Mouse (Mus musculus) CH12.LX (cell line): Measurements from ENCODE around the gene Glrp1.

Experiments
- CTCF ChIP-seq, 2 experiments: IDR thresholded peaks in 1 of 2; conservative IDR thresholded peaks in 1 of 2; 2 replicates each; pipeline ENCODE4 v1.5.1; 2011 to 2012; ENCODE audit warnings: low read depth in 2 of 2, low read length in 2 of 2, improper control_type of control experiment in 1 of 2, inconsistent platforms in 1 of 2, mild to moderate bottlenecking in 1 of 2, moderate library complexity in 1 of 2
- ELF1 ChIP-seq: IDR thresholded peaks from 2 replicates; pipeline ENCODE4 v1.6.1; 2014; ENCODE audit warnings: low read depth, mild to moderate bottlenecking, inconsistent platforms, low read length, improper control_type of control experiment
- EP300 ChIP-seq: IDR thresholded peaks from 2 replicates; pipeline ENCODE4 v1.6.1; 2011; ENCODE audit warnings: low read length, improper control_type of control experiment
- KAT2A ChIP-seq: IDR thresholded peaks from 2 replicates; pipeline ENCODE4 v1.6.1; 2012; ENCODE audit warnings: low read length, improper control_type of control experiment, inconsistent platforms; ENCODE audit not compliant: insufficient replicate concordance
- MAX ChIP-seq: IDR thresholded peaks from 2 replicates; pipeline ENCODE4 v1.6.1; 2011; ENCODE audit warnings: low read length, improper control_type of control experiment
- MAZ ChIP-seq: IDR thresholded peaks from 2 replicates; pipeline ENCODE4 v1.6.1; 2012; ENCODE audit warnings: low read depth, mild to moderate bottlenecking, inconsistent platforms, low read length, improper control_type of control experiment, moderate library complexity
- MEF2A ChIP-seq: IDR thresholded peaks from 2 replicates; pipeline ENCODE4 v1.6.1; 2014; ENCODE audit warnings: low read depth, mild to moderate bottlenecking, inconsistent platforms, low read length, improper control_type of control experiment, borderline replicate concordance
- MYC ChIP-seq: IDR thresholded peaks from 2 replicates; pipeline ENCODE4 v1.6.1; 2011; ENCODE audit warnings: low read depth, mild to moderate bottlenecking, improper control_type of control experiment, low read length
- NELFE ChIP-seq: IDR thresholded peaks from 2 replicates; pipeline ENCODE4 v1.6.1; 2011; ENCODE audit warnings: low read depth, low read length, improper control_type of control experiment
- NRF1 ChIP-seq: IDR thresholded peaks from 2 replicates; pipeline ENCODE4 v1.6.1; 2014; ENCODE audit warnings: low read depth, mild to moderate bottlenecking, inconsistent platforms, low read length, improper control_type of control experiment, moderate library complexity
- POLR2A ChIP-seq: IDR thresholded peaks from 2 replicates; pipeline ENCODE4 v1.6.1; 2011; ENCODE audit warnings: low read depth, mild to moderate bottlenecking, improper control_type of control experiment, low read length
- RAD21 ChIP-seq: IDR thresholded peaks from 2 replicates; pipeline ENCODE4 v1.6.1; 2011; ENCODE audit warnings: low read depth, mild to moderate bottlenecking, low read length, improper control_type of control experiment, moderate library complexity
- SMC3 ChIP-seq: IDR thresholded peaks from 2 replicates; pipeline ENCODE4 v1.6.1; 2011; ENCODE audit warnings: low read depth, low read length, improper control_type of control experiment
- UBTF ChIP-seq: IDR thresholded peaks from 2 replicates; pipeline ENCODE4 v1.6.1; 2012; ENCODE audit warnings: low read depth, mild to moderate bottlenecking, inconsistent platforms, low read length, improper control_type of control experiment, moderate library complexity

DNA sequence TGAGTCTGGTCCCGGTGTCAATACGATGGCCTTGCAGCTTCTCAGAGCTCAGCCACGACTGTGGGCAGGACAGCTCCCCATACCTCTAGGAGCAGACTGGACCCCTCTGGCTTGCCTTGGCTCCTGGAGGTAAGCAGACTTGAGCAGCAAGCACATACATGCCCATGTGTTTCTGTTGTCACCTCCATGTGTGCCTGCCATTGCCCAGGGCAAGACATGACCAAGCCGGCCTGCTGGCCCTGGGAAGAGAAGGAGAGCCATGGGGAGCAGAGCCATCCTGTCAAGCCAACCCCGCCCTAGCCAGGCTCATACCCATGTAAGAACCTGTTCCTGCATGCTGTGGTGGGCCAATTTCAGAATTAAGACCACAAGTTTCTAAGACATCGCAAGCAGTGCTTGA is 4.2 kb downstream of the Glrp1 start:
- no peak for TF ChIP-seq RAD21
- TF ChIP-seq ELF1: no peak
- no peak for TF ChIP-seq KAT2A
- no peak for TF ChIP-seq CTCF (conservative IDR thresholded peaks at IDR 0.05 in 1 of 2, IDR thresholded peaks at IDR 0.05 in 1 of 2; ENCODE audit: low read depth in 2 of 2, low read length in 2 of 2)
- no peak for TF ChIP-seq POLR2A
- no peak for TF ChIP-seq EP300
- TF ChIP-seq NELFE: no peak
- no peak for TF ChIP-seq NRF1
- no peak for TF ChIP-seq MAX
- TF ChIP-seq UBTF: no peak
- no peak for TF ChIP-seq MYC
- TF ChIP-seq SMC3: no peak
- TF ChIP-seq MAZ: no peak
- no peak for TF ChIP-seq MEF2A
